Mouse (Mus musculus): Measurements from ENCODE around the gene Serinc4. TPM values are rescaled to one million over a fixed set of nuclear protein-coding genes. Genes with fewer than 3 reads are reported as not detected.
"Not testable (repeated sequence)": the region's sequence is repeated elsewhere in the genome, so short reads cannot be mapped to it uniquely, and the experiment has no call there.

The Serinc4 gene
- not detected in 2 replicates for polyA plus RNA-seq (2012; ENCODE audit: insufficient read depth, insufficient read length, missing spikeins)

DNA sequence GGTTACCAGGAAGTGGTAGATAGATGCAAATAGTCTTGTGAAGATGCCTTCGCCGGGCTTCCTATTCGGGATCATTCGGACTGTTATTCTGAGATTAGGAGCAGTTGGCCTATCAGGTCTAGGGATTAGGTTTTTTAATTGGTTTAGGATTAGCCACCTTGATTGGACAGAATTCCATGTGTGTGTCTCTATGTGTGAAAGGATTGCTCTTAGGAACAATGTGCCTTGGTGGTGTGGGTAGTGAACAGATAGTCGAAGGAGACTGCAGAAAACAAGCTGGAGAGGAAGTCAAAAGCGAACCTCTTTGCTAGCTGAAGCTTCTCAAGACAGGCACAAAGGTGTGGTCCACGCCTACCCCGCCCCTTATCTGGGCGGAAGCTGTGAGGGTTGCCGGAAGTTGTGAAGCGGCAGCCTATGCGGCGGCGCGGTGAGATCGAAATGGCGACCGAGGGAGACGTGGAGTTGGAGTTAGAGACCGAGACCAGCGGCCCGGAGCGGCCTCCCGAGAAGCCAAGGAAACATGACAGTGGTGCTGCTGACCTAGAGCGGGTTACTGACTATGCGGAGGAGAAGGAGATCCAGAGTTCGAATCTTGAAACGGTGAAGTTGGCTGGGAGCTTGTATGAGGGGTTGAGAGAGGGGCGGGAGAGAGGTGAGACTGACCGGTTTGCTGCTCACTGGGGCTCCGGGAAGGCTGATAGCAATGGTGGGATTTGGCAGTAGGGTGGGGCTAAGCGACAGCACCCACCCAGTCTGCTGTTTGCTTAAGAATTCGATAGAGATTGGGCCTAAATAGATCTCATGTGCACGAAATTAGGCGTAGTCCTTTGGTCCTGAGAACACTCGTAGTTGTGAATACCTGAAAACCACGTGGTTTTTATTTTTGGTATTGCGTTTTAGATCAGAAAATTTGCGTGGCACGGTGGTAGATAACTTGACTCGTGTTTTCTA lies at the start of gene Serinc4:
Gene Serinc4 (minus strand): TSS at position 90 of the 951 bp plus-strand sequence.
- Histone ChIP-seq H3K27ac (replicated peaks; ENCODE audit: low read depth, low read length) (peak within 1 kb of the TSS; percentile 72), H3K4me3 (ENCODE audit: insufficient read depth, low read depth, low read length) (peak within 1 kb of the TSS; percentile 91), H3K4me1 (ENCODE audit: control insufficient read depth, insufficient read depth, insufficient read length, low read length) (no peaks in the 10 kb centered on the region)

GRCm38 (mm10) chr2:121501550-121501949 lies 45.0 kb upstream of the Serinc4 start:
- H3K4me1 ChIP-seq (ENCODE audit: control insufficient read depth, insufficient read depth, insufficient read length, low read length); H3K4me3 ChIP-seq (ENCODE audit: insufficient read depth, low read depth, low read length); H3K27ac ChIP-seq (replicated peaks; ENCODE audit: low read depth, low read length): not testable (repeated sequence)

DNA sequence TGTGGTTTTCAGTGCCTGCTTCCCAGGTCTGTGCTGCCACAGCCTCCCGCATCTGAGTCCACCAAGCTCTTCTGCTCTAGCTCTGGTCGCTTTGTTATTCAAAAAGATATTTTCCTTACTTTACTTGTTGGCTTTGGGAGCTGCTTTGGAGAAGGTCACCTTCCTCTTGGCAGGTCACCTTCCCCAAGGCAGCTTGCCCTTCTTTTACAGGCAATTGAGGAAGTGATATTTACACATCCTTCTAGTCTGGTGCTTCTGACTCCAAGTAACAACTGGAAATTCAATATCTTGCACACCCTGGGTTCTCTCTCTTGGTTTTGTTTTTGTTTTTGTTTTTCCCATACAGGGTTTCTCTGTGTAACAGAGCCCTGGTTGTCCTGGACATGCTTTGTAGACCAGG lies 27.8 kb upstream of the Serinc4 start:
- H3K4me1 ChIP-seq (ENCODE audit: control insufficient read depth, insufficient read depth, insufficient read length, low read length); H3K27ac ChIP-seq (replicated peaks; ENCODE audit: low read depth, low read length); H3K4me3 ChIP-seq (ENCODE audit: insufficient read depth, low read depth, low read length): not testable (repeated sequence)

GRCm38 (mm10) chr2:121483576-121483975 lies 27.0 kb upstream of the Serinc4 start:
- Histone ChIP-seq H3K27ac (replicated peaks; ENCODE audit: low read depth, low read length) (no peak overlapping the region), H3K4me3 (ENCODE audit: insufficient read depth, low read depth, low read length) (no peak overlapping the region), H3K4me1 (ENCODE audit: control insufficient read depth, insufficient read depth, insufficient read length, low read length) (no peaks in the 10 kb centered on the region)

- H3K4me3 ChIP-seq (ENCODE audit: insufficient read depth, low read depth, low read length); H3K4me1 ChIP-seq (ENCODE audit: control insufficient read depth, insufficient read depth, insufficient read length, low read length); H3K27ac ChIP-seq (replicated peaks; ENCODE audit: low read depth, low read length): not testable (repeated sequence)
These were observed 24.3 kb upstream of the Serinc4 start for GRCm38 (mm10) chr2:121480916-121481315.

DNA sequence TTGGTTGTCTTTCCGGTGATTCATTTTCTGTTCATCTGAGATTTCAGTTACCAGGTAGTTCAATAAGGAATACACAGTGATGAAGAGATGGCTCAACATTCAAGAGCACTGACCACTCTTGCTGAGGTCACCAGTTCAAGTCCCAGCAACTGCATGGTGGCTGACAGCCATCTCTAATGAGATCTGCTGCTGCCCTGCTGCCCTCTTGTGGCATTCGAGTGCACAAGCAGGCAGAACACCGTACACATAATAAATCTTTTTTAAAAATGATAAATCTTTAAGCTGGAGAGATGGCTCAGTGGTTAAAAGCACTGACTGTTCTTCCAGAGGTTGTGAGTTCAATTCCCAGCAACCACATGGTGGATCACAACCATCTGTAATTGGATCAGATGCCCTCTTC lies 23.9 kb upstream of the Serinc4 start:
- no peak overlapping the region for H3K27ac ChIP-seq (replicated peaks; ENCODE audit: low read depth, low read length)

GRCm38 (mm10) chr2:121477491-121478266 lies 21.1 kb upstream of the Serinc4 start:
- no peaks in the 10 kb centered on the region for H3K4me1 ChIP-seq (ENCODE audit: control insufficient read depth, insufficient read depth, insufficient read length, low read length)
- H3K4me3 ChIP-seq (ENCODE audit: insufficient read depth, low read depth, low read length): no peak overlapping the region
- no peak overlapping the region for H3K27ac ChIP-seq (replicated peaks; ENCODE audit: low read depth, low read length)

More for the DNA sequence above, 23.9 kb upstream of the Serinc4 start:
- H3K4me1 ChIP-seq (ENCODE audit: control insufficient read depth, insufficient read depth, insufficient read length, low read length): no peaks in the 10 kb centered on the region
- no peak overlapping the region for H3K4me3 ChIP-seq (ENCODE audit: insufficient read depth, low read depth, low read length)

- not testable (repeated sequence) for H3K4me3 ChIP-seq (ENCODE audit: insufficient read depth, low read depth, low read length); H3K4me1 ChIP-seq (ENCODE audit: control insufficient read depth, insufficient read depth, insufficient read length, low read length); H3K27ac ChIP-seq (replicated peaks; ENCODE audit: low read depth, low read length)
These were observed 18.7 kb upstream of the Serinc4 start for GRCm38 (mm10) chr2:121475306-121475705.

GRCm38 (mm10) chr2:121474180-121474535 lies 17.6 kb upstream of the Serinc4 start:
- peak overlapping the region; percentile 74 for H3K4me3 ChIP-seq (ENCODE audit: insufficient read depth, low read depth, low read length)
- H3K4me1 ChIP-seq (ENCODE audit: control insufficient read depth, insufficient read depth, insufficient read length, low read length): peaks cover 3% of the 10 kb centered on the region; the same call in 1 of the 2 replicates
- peak overlapping the region; percentile 19; the same call in 1 of the 2 replicates for H3K27ac ChIP-seq (replicated peaks; ENCODE audit: low read depth, low read length)

DNA sequence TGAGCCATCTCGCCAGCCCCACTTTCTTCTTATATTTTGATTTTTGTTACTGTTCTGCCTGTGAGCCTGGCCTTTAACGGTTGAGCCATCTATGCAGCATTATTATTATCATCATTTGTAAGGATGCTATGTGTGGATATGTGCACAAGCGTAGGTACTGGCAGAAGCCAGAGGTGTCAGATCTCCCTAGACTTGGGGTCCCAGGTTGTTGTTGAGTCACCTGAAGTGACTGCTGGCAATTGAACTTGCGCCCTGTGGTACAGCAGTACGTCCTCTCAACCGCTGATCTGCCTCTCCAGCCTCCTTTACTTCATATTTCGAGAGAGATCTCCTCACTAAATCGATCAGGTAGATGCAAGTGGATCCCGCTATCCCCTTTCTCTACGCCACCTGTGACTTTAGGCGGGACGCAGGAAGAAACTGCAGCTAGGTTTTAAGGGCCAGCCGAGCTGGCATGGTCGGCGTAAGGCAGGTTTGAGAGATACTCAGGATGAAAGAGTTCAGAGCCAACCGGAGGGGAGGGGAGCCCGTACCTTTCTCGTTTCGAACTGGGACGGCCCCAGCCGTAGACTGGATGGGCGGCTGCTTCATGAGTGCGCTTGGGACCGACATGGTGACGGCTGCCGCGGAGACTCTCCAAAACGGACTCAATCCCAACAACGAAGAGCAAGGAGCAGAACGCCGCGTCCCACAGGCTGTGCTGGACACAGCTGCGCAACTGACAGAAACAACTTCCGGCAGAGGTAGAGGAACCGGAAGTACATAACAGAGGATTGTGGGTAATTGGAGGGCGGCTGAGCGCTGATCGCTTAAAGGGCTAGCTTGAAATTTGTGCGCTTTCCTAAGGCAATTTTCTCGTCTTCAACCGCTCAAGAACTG lies 17.0 kb upstream of the Serinc4 start, which contains the start of gene Mfap1b:
Gene Mfap1b (minus strand): TSS at position 767 of the 879 bp plus-strand sequence.
- not testable (repeated sequence) for H3K4me1 ChIP-seq (ENCODE audit: control insufficient read depth, insufficient read depth, insufficient read length, low read length)
- peak within 1 kb of the TSS; percentile 74 for H3K4me3 ChIP-seq (ENCODE audit: insufficient read depth, low read depth, low read length)
- peak within 1 kb of the TSS; percentile 47 for H3K27ac ChIP-seq (replicated peaks; ENCODE audit: low read depth, low read length)

GRCm38 (mm10) chr2:121472783-121473182 lies 16.2 kb upstream of the Serinc4 start:
- not testable (repeated sequence) for H3K27ac ChIP-seq (replicated peaks; ENCODE audit: low read depth, low read length); H3K4me3 ChIP-seq (ENCODE audit: insufficient read depth, low read depth, low read length); H3K4me1 ChIP-seq (ENCODE audit: control insufficient read depth, insufficient read depth, insufficient read length, low read length)

- H3K27ac ChIP-seq (replicated peaks; ENCODE audit: low read depth, low read length); H3K4me1 ChIP-seq (ENCODE audit: control insufficient read depth, insufficient read depth, insufficient read length, low read length); H3K4me3 ChIP-seq (ENCODE audit: insufficient read depth, low read depth, low read length): not testable (repeated sequence)
These were observed 12.4 kb upstream of the Serinc4 start for GRCm38 (mm10) chr2:121468982-121469381.

DNA sequence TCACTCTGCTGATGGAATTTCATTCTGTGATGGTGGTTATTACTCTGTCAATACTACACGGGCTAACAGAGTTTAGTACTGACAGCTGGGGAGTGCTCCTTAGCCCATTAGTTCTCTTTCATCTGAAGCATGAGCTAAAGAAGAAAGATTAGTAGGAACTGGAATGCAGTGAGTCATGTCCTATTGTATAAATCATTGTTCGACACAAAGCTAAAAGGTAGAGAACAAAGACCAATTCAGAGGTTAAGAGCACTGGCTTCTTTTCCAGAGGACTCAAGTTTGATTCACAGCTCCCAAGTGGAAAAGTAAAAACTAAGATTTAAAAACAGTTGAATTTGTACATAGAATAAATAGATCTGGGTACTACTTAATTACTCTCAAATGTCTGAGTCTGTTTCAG lies 3.5 kb upstream of the Serinc4 start:
- Histone ChIP-seq H3K4me3 (ENCODE audit: insufficient read depth, low read depth, low read length) (no peak overlapping the region), H3K27ac (replicated peaks; ENCODE audit: low read depth, low read length) (no peak overlapping the region), H3K4me1 (ENCODE audit: control insufficient read depth, insufficient read depth, insufficient read length, low read length) (no peaks in the 10 kb centered on the region)

DNA sequence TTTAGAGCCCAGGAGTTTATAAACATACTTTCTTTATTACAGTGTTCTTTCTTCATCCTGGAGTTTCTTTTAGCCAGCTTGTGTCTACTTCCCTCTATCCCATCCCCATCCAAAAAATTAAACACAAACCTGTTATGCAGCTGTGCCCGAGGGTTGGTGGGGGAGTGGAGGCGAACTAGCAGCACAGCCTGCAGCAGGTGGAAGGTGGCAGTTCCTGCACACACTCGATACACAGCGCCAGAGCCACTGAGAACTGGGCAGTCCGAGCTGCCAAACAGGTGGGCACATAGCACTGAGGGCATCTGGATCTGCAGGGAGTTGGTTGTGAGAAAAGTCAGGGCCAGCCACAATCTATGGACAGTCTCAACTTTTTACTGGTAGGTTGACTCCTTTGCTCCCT lies 1.0 kb downstream of the Serinc4 start:
- no peak overlapping the region for H3K27ac ChIP-seq (replicated peaks; ENCODE audit: low read depth, low read length)
- no peak overlapping the region for H3K4me3 ChIP-seq (ENCODE audit: insufficient read depth, low read depth, low read length)
- peaks cover under 1% of the 10 kb centered on the region; the same call in 1 of the 2 replicates for H3K4me1 ChIP-seq (ENCODE audit: control insufficient read depth, insufficient read depth, insufficient read length, low read length)
